Mouse (Mus musculus) neural tube, embryonic 15.5 days (tissue): ENCODE measurements around the gene Vegfb. TPM values are rescaled to one million over a fixed set of nuclear protein-coding genes. Genes with fewer than 3 reads are reported as not detected.

Experiments
- ATAC-seq: fragments of 200-750 bp; cut with Nextera tagmentation; 2 replicates; pipeline ENCODE4 v1.8.0; 2017; ENCODE audit warnings: mild to moderate bottlenecking, moderate TSS enrichment, moderate library complexity; ENCODE audit not compliant: low FRiP score
- H3K27ac ChIP-seq: fragments of 300-500 bp; sonication (generic); replicated peaks from 2 replicates; pipeline ENCODE4 v1.5.1; 2015; ENCODE audit warnings: mild to moderate bottlenecking, inconsistent platforms
- H3K27me3 ChIP-seq: fragments of 300-500 bp; sonication (generic); replicated peaks from 2 replicates; pipeline ENCODE4 v1.6.1; 2015; ENCODE audit warnings: inconsistent platforms
- H3K36me3 ChIP-seq: fragments of 300-500 bp; sonication (generic); 2 replicates; pipeline ENCODE4 v1.6.1; 2015; ENCODE audit warnings: inconsistent platforms
- H3K4me1 ChIP-seq: fragments of 300-500 bp; sonication (generic); 2 replicates; pipeline ENCODE4 v1.6.1; 2015; ENCODE audit warnings: inconsistent platforms
- H3K4me2 ChIP-seq: fragments of 300-500 bp; sonication (generic); 2 replicates; pipeline ENCODE4 v1.6.1; 2015; ENCODE audit warnings: inconsistent platforms, mild to moderate bottlenecking, moderate library complexity
- H3K4me3 ChIP-seq: fragments of 300-500 bp; sonication (generic); replicated peaks from 2 replicates; pipeline ENCODE4 v1.5.1; 2015; ENCODE audit warnings: mild to moderate bottlenecking, inconsistent platforms
- H3K9ac ChIP-seq: fragments of 300-500 bp; sonication (generic); replicated peaks from 2 replicates; pipeline ENCODE4 v1.6.1; 2015; ENCODE audit warnings: mild to moderate bottlenecking, inconsistent platforms
- H3K9me3 ChIP-seq: fragments of 300-500 bp; sonication (generic); replicated peaks from 2 replicates; pipeline ENCODE4 v1.6.1; 2016; ENCODE audit warnings: inconsistent platforms
- WGBS: fragments of 180-500 bp; shearing (Covaris S2); methylation state at CpG from one replicate; pipeline ENCODE4 v1.1.7; 2015; ENCODE audit warnings: mixed read lengths; 5-methylcytosine and 5-hydroxymethylcytosine counted together
- polyA plus RNA-seq: library from polyadenylated mRNA; unstranded; fragments of >200 nt; fragmentation: Nextera tagmentation; extraction: Ambion mirVana; gene quantifications from 2 replicates; pipeline ENCODE4 v1.2.1, GENCODE M21; 2015

Gene Vegfb
- polyA plus RNA-seq, 1 experiment from 2014 or later = 83.1 TPM

DNA sequence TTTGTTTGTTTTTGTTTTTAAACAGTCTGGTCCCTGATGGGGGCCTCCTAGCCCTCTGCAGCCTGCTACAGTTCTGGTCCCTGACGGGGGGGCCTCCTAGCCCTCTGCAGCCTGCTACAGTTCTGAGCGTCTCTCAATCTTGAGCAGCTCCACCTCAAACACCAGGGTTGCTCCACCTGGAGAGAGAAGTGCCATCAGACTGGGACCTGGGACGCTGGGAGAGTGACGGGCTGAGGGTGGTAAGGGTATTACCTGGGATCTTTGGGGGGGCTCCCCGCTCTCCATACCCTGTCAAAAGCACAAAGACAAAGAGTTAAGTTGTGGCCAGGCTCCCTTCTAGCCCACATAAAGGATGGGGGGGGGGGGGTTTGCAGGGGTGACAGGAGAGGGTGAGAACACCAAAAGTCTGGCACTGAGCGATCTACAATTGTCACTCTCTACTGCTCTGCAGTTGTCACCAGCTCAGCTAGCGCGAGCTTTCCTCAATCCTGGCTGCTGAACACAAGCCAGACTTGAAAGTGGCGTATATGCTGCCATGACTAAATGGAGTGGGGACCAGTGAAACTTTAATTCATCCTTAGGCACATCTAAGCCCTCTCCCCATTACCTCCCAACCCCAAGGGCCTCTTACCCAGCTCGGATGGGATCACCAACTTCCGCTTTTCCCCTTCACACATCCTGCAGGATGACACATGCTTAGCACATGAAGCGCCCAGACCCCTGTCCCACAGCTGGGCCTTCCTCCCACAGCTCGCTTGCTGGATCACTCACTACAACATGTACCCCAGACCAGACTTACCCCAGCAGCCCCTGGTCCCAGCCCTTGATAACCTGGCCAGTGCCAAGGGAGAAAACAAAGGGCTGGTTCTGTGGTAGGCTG, 9.5 kb downstream of the Vegfb start:
- H3K4me1 ChIP-seq = peaks cover 59% of the 10 kb centered on the region

DNA sequence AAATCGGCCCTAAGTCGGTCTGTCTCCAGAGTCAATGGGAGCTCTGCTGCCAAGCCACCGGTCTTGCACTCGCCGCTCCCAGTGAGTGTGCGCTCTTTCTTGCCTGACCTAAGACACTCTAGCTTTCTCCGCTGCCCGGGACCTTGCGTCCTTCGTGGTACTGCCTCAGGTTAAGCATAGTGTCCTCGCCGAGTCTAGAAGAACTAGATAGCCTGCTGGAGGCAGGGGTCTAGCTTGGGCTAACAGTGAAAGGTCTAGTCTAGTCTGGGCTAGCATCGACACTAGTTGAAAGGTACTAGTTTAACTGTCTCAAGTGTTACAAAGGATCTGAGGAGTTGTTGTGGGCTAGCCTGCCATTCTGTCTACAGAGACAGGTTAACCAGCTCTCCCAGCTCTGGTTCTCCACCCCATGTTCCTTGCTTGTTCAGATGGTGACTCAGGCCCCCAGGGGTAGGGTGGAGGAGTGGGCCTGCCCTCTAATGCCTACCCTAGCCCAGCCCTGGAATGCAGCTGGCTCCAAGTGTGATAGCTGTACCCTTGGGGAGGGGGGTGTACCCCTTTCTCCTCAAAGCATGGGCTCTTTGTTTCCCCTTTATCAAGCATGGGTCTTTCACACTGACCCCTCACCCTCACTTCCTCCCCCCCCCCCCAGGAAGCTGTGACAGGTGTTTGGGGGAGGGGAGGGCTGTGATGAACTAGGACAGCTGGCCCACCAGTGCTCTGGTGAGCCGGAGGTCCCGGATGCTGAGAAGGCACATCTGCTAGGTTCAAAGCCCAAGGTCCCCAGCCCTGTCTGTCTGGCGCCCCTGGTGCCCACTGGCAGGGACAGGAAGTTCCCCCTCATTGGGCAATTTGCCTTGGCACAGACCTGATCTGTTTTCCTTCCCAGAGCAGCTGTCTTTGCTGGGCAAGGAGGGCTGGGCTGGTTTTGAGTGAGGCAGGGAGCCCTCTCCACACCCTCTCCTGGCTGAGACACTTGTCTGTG, 11.6 kb downstream of the Vegfb start, which contains the start of gene Plcb3:
Gene Plcb3 (minus strand): TSS at position 934 of the 985 bp plus-strand sequence.
- H3K36me3 ChIP-seq = peaks cover 14% of the 10 kb centered on the region
- no peak for ATAC-seq
- H3K9me3 ChIP-seq = no peaks in the 10 kb centered on the region
- H3K9ac ChIP-seq = peak within 1 kb of the TSS; percentile 74
- 0 out of 2 replicates have a peak, but pooled peaks cover 2% of the 10 kb centered on the region for H3K27me3 ChIP-seq
- H3K4me2 ChIP-seq = peak within 1 kb of the TSS; percentile 82
- peaks cover 52% of the 10 kb centered on the region for H3K4me1 ChIP-seq
- H3K27ac ChIP-seq = peak within 1 kb of the TSS; percentile 93
- H3K4me3 ChIP-seq = peak within 1 kb of the TSS; percentile 59
- WGBS = 0% methylated on average over 16 of the region's 16 CpGs

More for the DNA sequence above, 9.5 kb downstream of the Vegfb start:
- peak overlapping the region; percentile 49; the same call in 1 of the 2 replicates for H3K9ac ChIP-seq
- H3K4me3 ChIP-seq = peak overlapping the region; percentile 71
- H3K4me2 ChIP-seq = peak overlapping the region; percentile 82
- H3K27ac ChIP-seq = peak overlapping the region; percentile 99
- WGBS = 82% methylated on average over 13 of the region's 13 CpGs
- H3K36me3 ChIP-seq = peaks cover 24% of the 10 kb centered on the region
- no peak for ATAC-seq
- H3K9me3 ChIP-seq = no peaks in the 10 kb centered on the region
- no peaks in the 10 kb centered on the region for H3K27me3 ChIP-seq

DNA sequence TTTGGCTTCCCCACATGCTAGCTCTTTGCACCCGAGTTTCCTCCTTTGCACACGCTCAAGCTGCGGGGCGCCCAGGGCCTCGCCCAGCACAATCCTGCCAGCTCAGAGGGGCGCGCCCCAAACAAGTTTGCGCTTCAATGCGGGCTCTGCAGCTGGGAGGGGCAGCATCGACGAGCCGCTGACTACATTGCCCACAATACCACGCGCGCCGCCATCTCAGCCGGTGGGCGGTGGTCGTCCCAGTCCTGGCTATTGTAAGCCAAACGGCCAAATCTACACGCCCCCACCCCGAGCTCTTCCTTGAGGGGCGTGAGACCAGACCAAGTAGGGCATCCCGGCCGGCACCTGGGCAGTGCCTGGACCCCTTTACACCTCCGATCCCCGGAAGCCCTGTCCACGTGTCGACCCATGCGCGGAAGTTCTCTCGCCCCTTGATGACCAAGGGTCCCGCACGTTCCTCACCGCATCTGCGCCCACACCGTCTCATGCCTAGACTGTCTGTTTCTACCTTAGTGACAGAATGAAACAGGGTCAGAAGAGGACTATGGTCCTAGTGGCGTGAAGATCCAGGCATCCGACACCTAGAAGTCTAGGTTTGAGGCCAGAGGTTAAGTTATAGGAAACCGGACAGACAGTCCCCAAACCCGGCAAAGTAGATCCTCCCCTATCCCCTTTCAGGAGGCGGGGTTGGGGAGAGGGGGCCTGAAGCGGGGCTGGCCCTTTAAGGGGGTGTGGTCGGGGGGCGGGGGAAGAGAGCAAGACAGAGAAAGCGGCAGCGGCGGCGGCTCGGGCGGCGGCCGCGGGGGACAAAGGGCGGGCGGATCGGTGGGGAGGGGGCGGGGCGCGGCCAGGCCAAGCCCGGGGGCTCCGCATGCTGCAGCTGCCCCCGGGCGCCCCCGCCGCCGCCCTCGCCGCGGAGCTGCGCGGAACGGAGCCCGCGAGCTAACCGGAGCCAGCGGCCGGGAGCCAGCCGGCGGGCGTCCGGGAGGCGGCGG, 12.9 kb downstream of the Vegfb start, which contains the start of gene Ppp1r14b:
Gene Ppp1r14b (plus strand): TSS at position 758 of the 995 bp plus-strand sequence.
- H3K4me1 ChIP-seq = peaks cover 59% of the 10 kb centered on the region
- H3K9ac ChIP-seq = peak within 1 kb of the TSS; percentile 74
- H3K36me3 ChIP-seq = peaks cover 14% of the 10 kb centered on the region
- H3K4me3 ChIP-seq = peak within 1 kb of the TSS; percentile 59
- H3K27ac ChIP-seq = peak within 1 kb of the TSS; percentile 93
- peak within 1 kb of the TSS; percentile 82 for H3K4me2 ChIP-seq
- H3K27me3 ChIP-seq = peaks cover 6% of the 10 kb centered on the region
- H3K9me3 ChIP-seq = no peaks in the 10 kb centered on the region
- peak; percentile 76 for ATAC-seq
- under 1% methylated on average over 72 of the region's 84 CpGs for WGBS

DNA sequence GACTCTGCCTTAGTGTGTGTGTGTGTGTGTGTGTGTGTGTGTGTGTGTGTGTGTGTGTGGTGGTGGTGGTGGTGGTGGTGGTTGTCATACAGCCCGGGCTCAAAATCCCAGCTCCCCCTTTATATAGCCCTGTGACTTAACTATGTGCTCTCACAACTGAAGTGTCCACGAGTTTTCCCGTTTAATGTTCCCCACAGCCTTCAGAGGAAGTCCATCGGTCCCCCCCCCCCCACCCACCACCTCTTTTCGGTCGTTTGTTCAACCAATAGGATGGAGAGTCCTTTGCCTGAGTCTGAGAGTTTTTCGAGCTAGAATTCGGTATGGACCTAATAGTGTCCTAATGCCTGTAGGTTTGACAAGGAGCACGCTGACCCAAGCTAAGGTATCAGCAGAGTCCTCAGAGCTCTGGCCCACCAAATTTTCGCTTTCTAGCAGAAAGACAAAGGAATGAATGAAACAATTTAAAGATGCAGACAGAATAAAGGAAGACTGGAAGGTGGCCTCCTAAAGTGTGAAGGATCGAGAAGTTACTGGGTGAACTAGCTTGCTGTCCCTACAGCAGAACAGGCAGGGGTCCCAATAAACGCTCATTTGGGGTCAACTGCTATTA, 13.8 kb downstream of the Vegfb start:
- Histone ChIP-seq H3K4me2 (peak overlapping the region; percentile 82), H3K4me3 (peak overlapping the region; percentile 59), H3K4me1 (peaks cover 59% of the 10 kb centered on the region), H3K27me3 (peaks cover 6% of the 10 kb centered on the region), H3K27ac (peak overlapping the region; percentile 93), H3K9me3 (no peaks in the 10 kb centered on the region), H3K36me3 (peaks cover 14% of the 10 kb centered on the region), H3K9ac (peak overlapping the region; percentile 74)
- WGBS = 37% methylated on average over 12 of the region's 12 CpGs
- ATAC-seq = no peak

DNA sequence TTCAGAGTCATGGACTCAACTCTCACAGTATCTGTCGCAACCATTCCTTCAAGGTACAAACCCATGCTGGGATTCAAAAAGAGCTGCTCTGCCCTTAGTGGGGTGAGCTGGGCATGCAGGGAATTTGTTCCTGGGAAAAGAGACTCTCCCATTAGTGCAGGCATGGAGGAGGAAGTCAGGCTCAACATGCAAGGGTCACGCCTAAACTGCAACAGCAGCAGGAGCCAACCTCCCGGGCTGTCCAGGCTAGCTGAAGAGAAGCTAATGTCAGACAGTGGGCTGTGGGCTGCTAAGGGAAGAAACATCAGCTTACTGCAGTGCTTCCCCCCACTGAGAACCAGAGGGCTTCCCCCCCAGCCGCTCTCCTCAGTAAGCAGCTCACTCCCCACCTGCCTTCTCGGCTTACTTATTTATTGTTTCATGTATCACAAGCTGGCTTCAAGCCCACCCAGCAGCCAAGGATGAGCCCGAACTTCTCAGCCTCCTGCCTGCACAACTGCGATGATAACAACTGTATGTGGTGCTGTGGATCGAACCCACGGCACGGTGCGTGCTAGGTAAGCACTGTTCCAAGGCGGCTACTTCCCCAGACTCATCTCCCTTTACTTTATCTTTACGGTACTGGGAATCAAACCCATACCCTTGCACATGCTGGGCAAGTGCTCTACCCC, 15.1 kb downstream of the Vegfb start:
- Histone ChIP-seq H3K4me2 (no peak overlapping the region), H3K9me3 (no peaks in the 10 kb centered on the region), H3K27me3 (peaks cover 12% of the 10 kb centered on the region), H3K4me3 (no peak overlapping the region), H3K9ac (no peak overlapping the region), H3K36me3 (peaks cover 2% of the 10 kb centered on the region), H3K4me1 (peaks cover 52% of the 10 kb centered on the region), H3K27ac (no peak overlapping the region)
- 85% methylated on average over 13 of the region's 13 CpGs for WGBS
- ATAC-seq = no peak

DNA sequence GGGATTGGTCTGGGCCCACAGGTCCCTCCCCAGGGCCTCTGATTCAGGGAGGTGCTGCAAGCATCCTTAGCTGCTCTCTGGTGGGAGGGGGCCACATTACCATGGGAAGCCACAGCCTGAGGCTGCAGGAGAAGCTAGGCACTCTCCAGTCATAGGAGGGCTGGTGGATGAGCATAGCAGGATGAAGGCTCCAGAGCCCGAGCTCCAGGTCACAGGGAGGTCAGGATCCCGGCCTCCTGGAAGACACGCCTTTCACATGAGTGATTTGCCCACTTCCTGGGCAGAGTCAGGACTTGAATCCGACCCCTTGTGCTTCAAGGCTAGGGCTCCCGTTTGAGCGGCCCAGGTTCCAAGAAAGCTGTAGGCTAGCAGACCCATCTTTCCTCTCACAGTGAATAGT, 15.8 kb downstream of the Vegfb start:
- Histone ChIP-seq H3K27ac (no peak overlapping the region), H3K9ac (no peak overlapping the region; the same call in 1 of the 2 replicates), H3K27me3 (peaks cover 12% of the 10 kb centered on the region), H3K36me3 (no peaks in the 10 kb centered on the region), H3K9me3 (no peaks in the 10 kb centered on the region), H3K4me3 (no peak overlapping the region), H3K4me1 (peaks cover 45% of the 10 kb centered on the region), H3K4me2 (no peak overlapping the region)
- ATAC-seq = no peak
- WGBS = 29% methylated on average over 6 of the region's 6 CpGs

DNA sequence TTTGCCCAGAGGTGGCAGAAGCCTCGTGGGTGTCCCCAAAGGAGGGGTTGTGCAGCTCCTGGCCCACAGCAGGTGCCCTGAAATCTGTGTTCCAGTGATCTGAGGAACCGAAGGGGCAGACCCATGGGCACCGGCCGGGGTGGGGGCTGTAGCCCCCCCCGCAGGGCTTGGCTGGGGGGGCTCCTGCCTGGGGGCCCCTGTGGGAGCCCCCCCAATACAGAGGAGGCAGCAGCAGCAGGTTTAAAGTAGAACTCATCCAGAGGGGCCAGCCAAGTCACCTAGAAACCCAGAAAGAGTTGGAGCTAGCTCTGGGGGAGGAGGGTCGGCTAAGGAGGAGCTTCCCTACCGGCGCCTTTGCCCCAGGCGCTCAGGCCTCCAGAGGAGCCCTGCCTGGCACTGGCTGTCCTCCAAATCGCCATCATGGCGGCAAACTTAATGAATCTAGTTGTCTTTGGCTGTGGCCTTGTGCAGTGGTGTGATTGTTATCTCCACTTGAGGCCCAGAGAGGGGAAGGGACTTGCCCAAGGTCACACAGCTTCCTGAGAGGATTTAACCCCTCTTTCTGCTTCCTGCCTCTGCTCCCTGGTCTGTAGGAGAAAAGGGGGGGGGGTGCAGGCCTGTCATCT, 16.9 kb downstream of the Vegfb start:
- WGBS = 18% methylated on average over 11 of the region's 11 CpGs
- no peaks in the 10 kb centered on the region for H3K36me3 ChIP-seq
- H3K9me3 ChIP-seq = no peaks in the 10 kb centered on the region
- H3K4me2 ChIP-seq = peak overlapping the region; percentile 57
- no peak for ATAC-seq
- no peak overlapping the region for H3K9ac ChIP-seq
- H3K4me1 ChIP-seq = peaks cover 34% of the 10 kb centered on the region
- H3K27ac ChIP-seq = no peak overlapping the region
- H3K4me3 ChIP-seq = peak overlapping the region; percentile 45; the same call in 1 of the 2 replicates
- peaks cover 12% of the 10 kb centered on the region for H3K27me3 ChIP-seq

DNA sequence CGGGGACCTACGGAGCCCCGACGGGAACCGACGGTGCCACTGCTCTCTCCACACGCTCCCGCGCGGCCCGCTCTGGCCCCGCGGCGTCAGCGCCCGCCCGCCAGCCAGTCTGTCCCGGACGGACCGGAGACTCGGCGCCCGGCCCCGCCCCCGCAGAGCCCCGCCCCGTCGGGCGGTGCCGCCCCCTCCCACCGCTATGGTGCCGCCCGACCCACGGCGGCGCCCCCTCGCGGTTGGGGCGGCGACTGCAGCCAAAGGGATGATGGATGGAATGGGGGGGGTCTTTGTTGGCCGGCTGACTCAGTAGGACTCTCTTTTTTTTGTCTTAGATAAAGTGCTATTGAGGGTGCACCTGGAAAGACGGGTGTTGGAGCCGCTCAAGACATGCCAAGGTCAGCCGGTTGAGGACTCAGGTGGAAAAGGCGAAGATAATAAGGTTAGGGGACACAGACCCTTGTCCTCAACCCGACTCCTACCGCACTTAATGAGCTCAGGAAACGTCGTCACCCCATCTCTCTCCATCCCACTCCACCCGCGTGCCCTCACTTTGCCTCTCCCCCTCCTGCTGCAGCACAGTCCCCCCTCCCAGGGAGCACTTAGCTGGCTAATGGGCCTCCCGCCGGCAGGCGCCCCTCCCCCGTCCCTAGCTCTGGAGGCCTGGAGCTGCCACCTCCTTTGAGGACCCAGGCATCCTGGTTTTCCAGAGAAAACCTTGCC, 17.6 kb downstream of the Vegfb start:
- no peak overlapping the region for H3K27ac ChIP-seq
- no peaks in the 10 kb centered on the region for H3K9me3 ChIP-seq
- H3K4me2 ChIP-seq = peak overlapping the region; percentile 57
- peak overlapping the region; percentile 45 for H3K4me3 ChIP-seq
- H3K9ac ChIP-seq = peak overlapping the region; percentile 44
- no peaks in the 10 kb centered on the region for H3K36me3 ChIP-seq
- no peak for ATAC-seq
- under 1% methylated on average over 54 of the region's 55 CpGs for WGBS
- H3K4me1 ChIP-seq = peaks cover 32% of the 10 kb centered on the region
- peaks cover 12% of the 10 kb centered on the region for H3K27me3 ChIP-seq

DNA sequence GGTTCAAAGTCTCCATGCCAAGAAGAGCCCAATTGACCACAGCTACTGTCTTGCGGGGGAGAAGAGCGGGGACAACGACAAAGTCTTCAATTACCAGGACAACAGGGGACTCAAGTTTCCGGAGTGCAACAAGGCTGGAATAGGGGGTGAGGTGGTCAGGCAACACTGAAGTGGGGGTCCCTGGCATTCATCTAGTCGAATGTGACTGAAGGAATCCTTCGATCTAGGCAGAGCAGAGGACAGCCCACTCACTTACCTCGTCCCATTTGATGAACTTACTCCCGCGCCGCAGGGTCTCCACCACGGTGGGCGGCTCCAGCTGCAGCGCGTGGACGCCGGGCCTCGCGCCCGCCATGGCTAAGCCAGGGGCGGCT, 18.2 kb downstream of the Vegfb start:
- 2% methylated on average over 20 of the region's 20 CpGs for WGBS
- Histone ChIP-seq H3K27me3 (peaks cover 12% of the 10 kb centered on the region), H3K4me1 (peaks cover 32% of the 10 kb centered on the region), H3K27ac (no peak overlapping the region), H3K9me3 (no peaks in the 10 kb centered on the region), H3K9ac (peak overlapping the region; percentile 44), H3K4me2 (peak overlapping the region; percentile 57), H3K36me3 (no peaks in the 10 kb centered on the region), H3K4me3 (peak overlapping the region; percentile 45)
- no peak for ATAC-seq
